Mouse (Mus musculus) pancreas, adult 10 weeks (tissue): ENCODE measurements around the gene Lrp3. TPM values are rescaled to one million over a fixed set of nuclear protein-coding genes. Genes with fewer than 3 reads are reported as not detected.

Experiments
- polyA plus RNA-seq: library from polyadenylated mRNA; stranded (reverse); fragments of 350-450 nt; fragmentation: Illumina TruSeq; extraction: RNeasy Lipid Tissue Mini Kit (QIAGEN cat#74804); gene quantifications from one replicate; pipeline ENCODE4 v1.2.3, GENCODE M21; 2015; ENCODE audit warnings: low read depth, low replicate concordance; ENCODE audit not compliant: insufficient read depth

Gene Lrp3
- polyA plus RNA-seq: 5.0 TPM

DNA sequence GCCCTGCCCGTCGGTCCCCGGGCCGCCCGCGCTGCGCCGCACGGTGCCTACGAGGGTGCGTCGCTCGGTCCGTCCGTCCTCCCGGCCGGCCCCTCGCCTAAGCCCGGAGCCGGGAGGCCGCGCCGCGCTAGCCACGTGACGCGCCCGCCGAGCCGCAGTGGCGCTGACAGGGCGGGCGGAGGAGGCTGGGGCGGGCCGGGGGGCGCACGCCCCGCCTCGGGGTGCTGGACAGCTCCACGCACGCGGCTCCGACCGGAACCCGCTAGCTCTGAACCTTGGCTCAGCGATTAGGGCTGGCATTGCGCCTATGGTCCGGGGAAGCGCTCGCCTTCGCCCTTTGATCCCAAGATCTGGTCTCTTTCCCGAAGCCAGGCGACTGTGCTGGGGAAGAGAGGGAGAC is at the start of gene Lrp3:
Gene Lrp3 (minus strand): TSS at position 274 of the 400 bp plus-strand sequence.

DNA sequence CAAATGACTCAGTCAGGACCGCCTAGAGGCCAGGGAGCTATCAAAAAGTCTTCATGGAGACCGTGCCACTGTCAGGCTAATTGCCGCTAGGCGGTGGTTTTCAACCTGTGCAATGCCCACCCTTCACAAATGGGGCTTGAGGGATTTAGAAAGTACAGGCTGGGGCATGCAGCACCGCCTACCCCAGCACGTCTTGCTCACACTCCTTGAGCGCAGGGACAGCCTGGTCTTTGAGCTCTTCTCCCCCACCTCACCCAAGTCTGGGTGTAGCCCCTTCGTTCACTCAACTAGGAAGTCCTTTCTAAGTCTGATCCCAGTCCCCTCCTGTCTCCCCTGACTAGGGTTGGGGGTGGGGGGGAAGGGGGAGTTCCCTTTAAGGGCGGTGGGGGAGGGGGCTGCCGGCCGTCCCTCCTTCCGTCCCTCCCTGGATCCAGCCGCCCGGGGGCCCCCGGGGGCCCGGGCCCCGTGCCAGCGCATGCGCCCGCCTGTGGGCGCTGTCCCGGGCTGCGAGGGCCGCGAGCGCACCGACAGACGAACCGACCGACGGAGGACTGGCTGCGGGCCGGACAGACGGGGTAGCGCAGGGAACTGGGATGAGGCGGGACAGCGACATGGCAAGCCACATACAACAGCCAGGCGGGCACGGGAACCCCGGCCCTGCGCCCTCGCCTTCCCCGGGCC is 29.3 kb downstream of the Lrp3 start, which contains the start of gene Slc7a10:
Gene Slc7a10 (plus strand): TSS at position 497 of the 681 bp plus-strand sequence.

Other genes starting within 250 kb of the Lrp3 start
- gene Cebpg, start 158.9 kb downstream of the Lrp3 start, polyA plus RNA-seq: 7.1 TPM
- gene Cebpa, start 96.2 kb downstream of the Lrp3 start, polyA plus RNA-seq: 6.3 TPM
- gene Slc7a10, start 29.1 kb downstream of the Lrp3 start, polyA plus RNA-seq: 2.0 TPM
- gene Gpatch1, start 102.9 kb upstream of the Lrp3 start, polyA plus RNA-seq: 2.4 TPM
- gene Rhpn2, start 118.7 kb upstream of the Lrp3 start, polyA plus RNA-seq: 6.7 TPM
- gene Faap24, start 181.3 kb upstream of the Lrp3 start, polyA plus RNA-seq: 0.61 TPM
- gene Cep89, start 181.5 kb upstream of the Lrp3 start, polyA plus RNA-seq: 6.0 TPM
- not detected for gene Slc7a9, start 233.3 kb upstream of the Lrp3 start, polyA plus RNA-seq